In the genomic region with DNA sequence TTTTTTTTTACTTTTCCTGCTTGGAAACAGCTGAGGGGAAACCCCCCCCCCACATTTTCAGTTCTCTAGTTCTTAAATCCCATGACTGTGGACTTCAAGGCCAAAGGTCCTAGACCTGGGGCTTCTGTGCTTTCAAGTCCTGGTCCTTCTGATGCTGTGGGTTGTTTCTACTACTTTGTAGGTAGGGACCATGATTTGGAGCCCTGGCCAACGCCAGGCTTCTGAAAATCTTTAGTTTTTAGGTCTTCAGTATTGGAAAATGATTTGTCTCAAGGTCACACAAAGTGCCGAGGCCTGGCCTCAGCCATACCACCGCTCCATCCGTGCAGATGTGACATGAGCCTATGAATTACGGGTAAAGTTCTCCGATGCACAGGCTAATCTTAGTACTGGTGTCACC, we compare ENCODE assay signal across 28 mouse cellular contexts.
DNase-seq lines count a peak whose midpoint lies in the region; ATAC-seq and TF ChIP-seq lines count a peak whose summit lies in the region.
"Had no signal": no experiment of that assay in that cellular context is flagged by ENCODE, and none has a peak within 500 bp of the region (broad histone marks: within the 10 kb centered on the region; RNA-seq: fewer than 3 reads in every experiment).

No protein-coding gene starts in this region.

- no peaks in the 10 kb centered on the region for H3K9me3 ChIP-seq in heart, embryonic 11.5 days (replicated peaks; ENCODE audit: control insufficient read depth, low read length)
- H3K9me3 ChIP-seq in heart, postnatal 0 days (replicated peaks; ENCODE audit: control insufficient read depth, low read length) = no peaks in the 10 kb centered on the region
- H3K9me3 ChIP-seq: embryonic facial prominence, embryonic 10.5 days; embryonic facial prominence, embryonic 13.5 days; forebrain, embryonic 10.5 days; forebrain, embryonic 13.5 days; heart, embryonic 10.5 days had no signal

- H3K36me3 ChIP-seq in heart, embryonic 11.5 days (ENCODE audit: control insufficient read depth, insufficient read depth, low read length) = no peaks in the 10 kb centered on the region
- H3K36me3 ChIP-seq in heart, postnatal 0 days (replicated peaks; ENCODE audit: control insufficient read depth, insufficient read depth, low read length) = no peaks in the 10 kb centered on the region
- H3K36me3 ChIP-seq in heart, adult 2 months (ENCODE audit: control insufficient read depth, insufficient read depth, low read length) = peaks cover 4% of the 10 kb centered on the region
- H3K36me3 ChIP-seq: embryonic facial prominence, embryonic 10.5 days; embryonic facial prominence, embryonic 13.5 days; forebrain, embryonic 10.5 days; heart, embryonic 10.5 days had no signal

- whole genome bisulfite sequencing in heart, embryonic 11.5 days (ENCODE audit: insufficient replicate concordance) = 92% methylated on average over 6 of the region's 6 CpGs
- 94% methylated on average over 6 of the region's 6 CpGs for WGBS in heart, postnatal 0 days
- WGBS in heart, adult 2 months = 97% methylated on average over 6 of the region's 6 CpGs

- H3K27me3 ChIP-seq in heart, embryonic 11.5 days (ENCODE audit: control insufficient read depth, insufficient read depth, low read length) = no peaks in the 10 kb centered on the region
- H3K27me3 ChIP-seq in heart, postnatal 0 days (ENCODE audit: control insufficient read depth, insufficient read depth, low read length) = no peaks in the 10 kb centered on the region
- H3K27me3 ChIP-seq in heart, adult 2 months (ENCODE audit: control insufficient read depth, insufficient read depth, low read length) = no peaks in the 10 kb centered on the region
- H3K27me3 ChIP-seq: embryonic facial prominence, embryonic 13.5 days; forebrain, embryonic 13.5 days had no signal

- no peak overlapping the region for H3K27ac ChIP-seq in heart, embryonic 11.5 days (ENCODE audit: low read depth, low read length)
- peak overlapping the region; percentile 53 for H3K27ac ChIP-seq in heart, postnatal 0 days (ENCODE audit: low read depth)
- no peak overlapping the region; the same call in 1 of the 2 replicates for H3K27ac ChIP-seq in heart, adult 2 months
- peak overlapping the region; percentile 73 for H3K27ac ChIP-seq in brown adipose tissue, adult 24 weeks (replicated peaks; ENCODE audit: low read depth, low read length)
- H3K27ac ChIP-seq: embryonic facial prominence, embryonic 10.5 days; embryonic facial prominence, embryonic 13.5 days; forebrain, embryonic 10.5 days; forebrain, embryonic 13.5 days; heart, embryonic 10.5 days; hindbrain, embryonic 14.5 days; hindbrain, postnatal 0 days had no signal

- intact Hi-C loops in heart, adult 2 months (cut with DNase I) = no loop called here

- H3K4me1 ChIP-seq in heart, embryonic 11.5 days (ENCODE audit: control insufficient read depth, insufficient read depth, low read length) = peaks cover 16% of the 10 kb centered on the region
- peaks cover 42% of the 10 kb centered on the region for H3K4me1 ChIP-seq in heart, postnatal 0 days (ENCODE audit: control insufficient read depth, insufficient read depth)
- H3K4me1 ChIP-seq in heart, adult 2 months (ENCODE audit: control insufficient read depth, insufficient read depth, low read length) = peaks cover 23% of the 10 kb centered on the region
- peaks cover 22% of the 10 kb centered on the region; the same call in 1 of the 2 replicates for H3K4me1 ChIP-seq in brown adipose tissue, adult 24 weeks (ENCODE audit: control insufficient read depth, insufficient read depth, insufficient read length, low read length)

- H3K79me2 ChIP-seq in heart, adult 2 months (replicated peaks; ENCODE audit: control insufficient read depth, insufficient read depth, low read length) = no peaks in the 10 kb centered on the region

- TF ChIP-seq EP300 in heart, postnatal 0 days (IDR thresholded peaks at IDR 0.05; ENCODE audit: low read depth) = no peak
- no peak for TF ChIP-seq EP300 in heart, adult 2 months (IDR thresholded peaks at IDR 0.05; ENCODE audit: insufficient read depth, low read depth, low read length)

- no peak overlapping the region for H3K4me3 ChIP-seq in heart, embryonic 11.5 days (ENCODE audit: low read depth, low read length)
- H3K4me3 ChIP-seq in heart, postnatal 0 days (ENCODE audit: low read depth, low read length) = no peak overlapping the region
- no peak overlapping the region for H3K4me3 ChIP-seq in heart, adult 2 months
- H3K4me3 ChIP-seq in brown adipose tissue, adult 24 weeks (ENCODE audit: insufficient read depth, low read depth, low read length) = no peak overlapping the region
- H3K4me3 ChIP-seq: embryonic facial prominence, embryonic 10.5 days; embryonic facial prominence, embryonic 13.5 days; forebrain, embryonic 10.5 days; forebrain, embryonic 13.5 days; heart, embryonic 10.5 days had no signal

- no peak for ATAC-seq in heart, embryonic 11.5 days (replicated peaks; ENCODE audit: insufficient number of reproducible peaks, low FRiP score, low TSS enrichment)
- no peak for ATAC-seq in heart, postnatal 0 days (ENCODE audit: insufficient read depth, low read depth)
- ATAC-seq: activated CD4-positive, CD25-positive, alpha-beta regulatory T cell, adult 4 months; forebrain, embryonic 13.5 days; forebrain, embryonic 16.5 days; hindbrain, postnatal 0 days; inflammation-experienced regulatory T-cells, adult 6 months; intestine, embryonic 16.5 days had no signal

- DNase-seq in heart, adult 11 months = peak; percentile 76
- DNase-seq in heart, postnatal 0 days (ENCODE audit: low spot score) = no peak
- DNase-seq in heart, adult 2 months = no peak
- no peak for DNase-seq in cerebellum, postnatal 10 days
- DNase-seq: adrenal gland, adult 8-10 months; adrenal gland, postnatal 25 days; cerebellum, adult 11 months; cerebellum, adult 2 months; cerebellum, adult 9-11 months; cerebellum, postnatal 36 days; embryo, embryonic 11 days; gastrocnemius, postnatal 10 days; heart, adult 18-20 months; heart, postnatal 4 days; kidney, adult 18-20 months had no signal

- H3K4me2 ChIP-seq in heart, embryonic 11.5 days = no peak overlapping the region
- no peak overlapping the region for H3K4me2 ChIP-seq in heart, postnatal 0 days (ENCODE audit: low read depth, low read length)
- H3K4me2 ChIP-seq: embryonic facial prominence, embryonic 13.5 days; forebrain, embryonic 13.5 days; hindbrain, embryonic 14.5 days had no signal

- TF ChIP-seq CTCF in heart, postnatal 0 days (IDR thresholded peaks at IDR 0.05; ENCODE audit: low read depth) = no peak
- no peak for TF ChIP-seq CTCF in heart, adult 2 months (IDR thresholded peaks at IDR 0.05)

- no peak overlapping the region for H3K9ac ChIP-seq in heart, embryonic 11.5 days (ENCODE audit: low read depth, low read length)
- no peak overlapping the region for H3K9ac ChIP-seq in heart, postnatal 0 days (replicated peaks; ENCODE audit: low read depth, low read length)
- H3K9ac ChIP-seq in heart, adult 2 months (ENCODE audit: low read depth, low read length) = no peak overlapping the region
- H3K9ac ChIP-seq: embryonic facial prominence, embryonic 13.5 days; forebrain, embryonic 13.5 days; hindbrain, embryonic 14.5 days had no signal

- no peak for TF ChIP-seq POLR2A in heart, adult 2 months (IDR thresholded peaks at IDR 0.05; ENCODE audit: insufficient read depth, low read depth, low read length)

Comparison
In these comparisons a context has a peak if more than half of its experiments do, and no peak if none do; other contexts are left out.
1. H3K27ac ChIP-seq: peak in heart, postnatal 0 days (single experiment) and brown adipose tissue, adult 24 weeks (single experiment); none in heart, embryonic 11.5 days (single experiment) and heart, adult 2 months (single experiment).